Mouse (Mus musculus) urinary bladder, adult 18-20 months (tissue): ENCODE results near the gene Sdf4.

Experiments used
- DNase-seq, 2 experiments: peaks; one replicate each; pipeline ENCODE4 v3.0.0; 2022; ENCODE audit warnings: low spot score in 2 of 2, mixed read lengths in 2 of 2

The Sdf4 gene

DNA sequence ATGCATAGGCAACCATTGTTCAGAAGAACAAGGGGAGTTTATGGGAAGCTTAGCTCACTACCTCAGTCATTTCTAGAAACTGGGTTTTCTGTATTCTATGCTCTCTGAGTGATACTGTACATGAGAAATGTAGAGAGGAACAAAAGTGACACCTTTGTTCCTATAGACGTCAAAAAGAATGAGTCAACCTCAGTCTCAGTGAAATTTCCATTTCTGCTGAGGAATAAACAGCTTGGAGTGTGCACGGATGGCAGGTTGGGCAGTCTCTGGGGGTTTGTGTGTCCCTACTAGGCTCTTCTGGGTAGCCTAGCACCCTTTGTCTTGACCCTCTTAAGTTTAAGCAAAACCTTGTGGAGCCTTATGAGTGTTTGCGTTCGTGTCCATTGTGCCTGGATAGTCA, 15.7 kb downstream of the Sdf4 start:
- DNase-seq: no peak

DNA sequence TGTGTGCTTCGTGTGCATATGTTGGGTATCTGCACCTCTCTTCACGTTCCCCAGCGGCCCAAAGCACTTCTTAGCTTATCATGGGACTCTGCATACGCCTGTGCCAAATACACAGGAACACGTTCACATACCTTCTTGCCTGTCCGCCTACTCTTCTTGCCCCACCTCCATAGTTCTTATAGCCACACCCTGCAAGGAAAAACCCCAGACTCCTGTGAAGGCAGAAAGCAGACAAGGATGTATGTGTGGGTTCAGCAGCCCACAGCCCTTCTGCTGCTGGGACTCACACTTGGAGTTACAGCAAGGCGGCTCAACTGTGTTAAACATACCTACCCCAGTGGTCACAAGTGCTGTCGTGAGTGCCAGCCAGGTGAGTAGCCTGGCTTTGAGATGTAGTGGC, 21.0 kb downstream of the Sdf4 start, which contains the start of gene Tnfrsf4:
Tnfrsf4 (plus strand) TSS at position 207 of the 400 bp plus-strand sequence.
- DNase-seq: no peak

DNA sequence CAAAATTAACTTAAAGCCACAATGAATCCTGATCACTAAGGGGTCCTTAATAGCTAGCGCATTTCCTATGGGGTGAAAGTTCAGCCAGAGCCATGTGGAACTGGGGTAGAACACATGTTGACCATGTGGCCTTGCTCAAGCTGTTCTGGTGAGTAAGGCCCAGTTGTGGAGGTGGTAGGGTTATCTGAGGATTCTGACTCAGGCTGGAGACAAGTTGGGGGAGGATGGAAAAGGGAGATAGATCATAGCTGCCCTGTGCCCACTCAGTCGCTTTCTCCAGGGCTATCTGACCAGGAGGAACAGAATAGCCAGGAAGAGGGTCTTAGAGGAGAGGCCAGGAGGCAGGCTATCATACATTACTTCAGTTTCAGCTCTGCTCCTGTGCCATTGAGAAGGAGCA, 21.8 kb downstream of the Sdf4 start:
- DNase-seq: no peak

DNA sequence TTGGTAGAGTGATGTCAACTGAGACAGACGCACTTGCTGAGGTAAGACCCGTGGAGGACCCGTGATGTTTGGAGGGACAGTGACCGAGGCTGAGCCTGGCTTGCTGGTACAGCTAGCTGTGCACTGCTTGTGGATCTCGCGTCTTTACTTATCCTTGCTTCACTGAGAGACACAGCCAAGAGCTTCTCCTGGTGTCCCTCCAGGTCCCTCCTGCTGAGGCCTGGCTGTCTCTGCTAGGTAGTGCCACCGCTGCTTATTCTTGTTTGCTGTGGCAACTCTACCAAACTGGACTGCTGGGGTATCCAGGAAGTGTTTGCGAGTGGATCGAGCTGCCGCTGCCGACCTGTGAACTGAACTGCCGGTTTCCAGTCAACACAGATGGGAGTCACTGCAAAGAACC, 27.1 kb downstream of the Sdf4 start:
- DNase-seq: no peak

DNA sequence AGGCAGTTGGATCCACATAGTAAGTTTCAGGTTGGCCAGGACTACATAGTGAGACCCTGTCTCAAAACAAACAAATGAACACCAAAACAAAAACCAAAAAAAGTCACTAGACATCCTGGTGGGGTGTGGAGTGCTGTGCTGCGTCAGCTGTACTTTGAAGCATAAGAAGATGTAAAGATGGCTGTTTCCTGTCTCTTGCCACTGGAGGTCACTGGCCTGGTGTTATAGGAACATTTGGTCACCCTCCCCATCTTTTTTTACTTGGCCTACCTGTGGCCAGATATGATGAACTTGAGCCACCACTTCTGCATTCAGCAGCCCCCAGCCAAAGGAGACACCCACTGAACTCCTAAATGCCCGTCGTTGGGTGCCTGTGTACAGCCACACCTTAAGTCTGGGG, 28.7 kb downstream of the Sdf4 start:
- no peak for DNase-seq

DNA sequence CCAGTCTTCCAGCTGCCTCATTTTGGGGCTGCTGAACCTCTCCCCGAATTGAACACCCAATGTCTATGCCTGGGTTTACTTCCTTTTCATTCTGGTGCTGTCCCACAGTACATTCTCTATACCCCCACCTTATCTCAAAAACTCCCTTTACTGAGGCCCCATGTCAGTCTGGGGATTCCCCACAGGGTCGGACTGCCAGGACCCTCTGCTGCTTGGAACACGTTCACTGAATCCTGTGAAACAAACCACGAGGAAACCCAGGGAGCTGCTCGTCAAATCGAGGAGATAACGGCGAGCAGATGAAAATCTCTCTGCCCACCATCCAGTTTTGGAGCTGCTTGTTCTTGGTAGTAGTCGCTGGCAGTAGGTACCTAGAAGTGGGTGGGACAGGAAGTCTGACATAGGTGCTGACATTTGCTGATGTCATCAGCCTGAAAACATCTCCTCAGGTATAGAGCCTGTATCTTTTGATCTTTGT, 29.3 kb downstream of the Sdf4 start:
- DNase-seq: no peak

DNA sequence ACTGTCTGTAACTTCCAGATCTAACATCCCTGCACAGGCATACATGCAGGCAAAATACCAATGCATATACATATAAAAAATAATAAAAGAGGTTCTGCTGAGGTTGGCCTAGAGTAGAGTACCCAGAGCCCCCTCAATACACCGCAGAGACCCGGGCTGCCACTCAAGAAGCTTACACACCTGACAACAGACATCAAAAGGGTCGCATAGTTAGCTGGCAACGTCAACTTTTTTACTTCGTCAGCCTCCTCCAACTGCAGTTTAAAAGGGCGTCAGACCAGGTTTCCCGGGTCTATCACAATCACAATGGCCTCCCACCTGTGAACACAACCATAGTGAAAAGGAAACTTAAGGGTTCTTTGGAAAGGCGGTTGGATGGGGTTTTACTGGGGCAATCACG, 30.8 kb downstream of the Sdf4 start:
- DNase-seq: no peak

DNA sequence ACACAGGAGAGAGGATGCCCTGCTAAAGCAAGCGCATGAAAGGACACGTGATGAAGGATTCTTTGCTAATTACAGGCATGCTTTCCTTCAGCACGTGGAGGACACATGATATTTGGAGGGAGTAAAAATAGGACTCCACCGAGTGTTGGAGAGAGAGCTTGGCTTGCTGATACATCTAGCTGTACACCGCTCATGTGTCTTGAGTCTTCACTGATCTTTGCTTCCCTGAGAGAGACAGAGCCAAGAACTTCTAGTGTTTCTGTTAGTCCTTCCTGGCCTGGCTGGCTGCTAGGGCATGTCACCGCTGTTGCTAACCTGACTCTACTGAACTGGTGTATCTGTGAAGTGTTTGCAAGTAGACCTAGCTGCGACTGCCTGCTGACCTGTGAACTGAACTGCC, 31.5 kb downstream of the Sdf4 start:
- DNase-seq: no peak

DNA sequence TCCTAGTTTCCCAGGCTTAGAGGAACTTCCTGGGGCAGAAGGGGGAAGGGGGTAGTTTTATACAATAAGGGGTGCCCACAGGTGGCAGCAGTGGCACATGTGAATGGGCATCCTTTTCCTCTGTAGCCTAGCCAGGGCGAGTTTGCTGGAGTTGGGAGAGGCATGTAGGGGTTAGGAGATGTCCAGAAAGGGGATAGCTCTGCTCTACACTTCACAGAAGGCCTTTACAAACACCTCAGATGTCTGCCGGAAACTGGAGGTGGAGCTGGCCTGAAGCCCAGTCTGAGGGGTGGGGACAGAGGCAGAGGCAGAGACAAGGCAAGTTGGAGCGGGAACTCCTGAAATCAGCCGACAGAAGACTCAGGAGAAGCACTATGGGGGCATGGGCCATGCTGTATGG, 33.3 kb downstream of the Sdf4 start, which contains the start of gene Tnfrsf18:
Tnfrsf18 (plus strand) TSS at position 152 of the 400 bp plus-strand sequence.
- DNase-seq: peak; percentile 52 to 54

DNA sequence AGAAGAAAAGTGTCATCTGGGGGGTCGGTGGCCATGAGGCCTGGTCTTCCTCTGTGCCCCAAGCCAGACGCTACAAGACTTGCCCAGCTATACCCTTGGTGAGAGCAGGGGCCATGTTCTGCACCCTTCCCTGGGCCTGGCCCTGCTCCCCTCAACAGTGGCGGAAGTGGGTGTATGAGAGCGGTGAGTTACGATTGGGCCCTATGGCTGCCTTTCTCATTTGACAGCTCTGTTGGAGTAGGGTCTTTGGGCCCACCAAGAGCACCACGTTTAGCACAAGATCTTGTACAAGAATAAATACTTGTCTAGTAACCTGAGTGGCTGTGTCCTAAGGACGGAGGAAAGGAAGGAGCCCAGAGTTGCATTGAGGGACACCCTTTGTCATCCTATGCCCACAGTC, 35.9 kb downstream of the Sdf4 start:
- no peak for DNase-seq

DNA sequence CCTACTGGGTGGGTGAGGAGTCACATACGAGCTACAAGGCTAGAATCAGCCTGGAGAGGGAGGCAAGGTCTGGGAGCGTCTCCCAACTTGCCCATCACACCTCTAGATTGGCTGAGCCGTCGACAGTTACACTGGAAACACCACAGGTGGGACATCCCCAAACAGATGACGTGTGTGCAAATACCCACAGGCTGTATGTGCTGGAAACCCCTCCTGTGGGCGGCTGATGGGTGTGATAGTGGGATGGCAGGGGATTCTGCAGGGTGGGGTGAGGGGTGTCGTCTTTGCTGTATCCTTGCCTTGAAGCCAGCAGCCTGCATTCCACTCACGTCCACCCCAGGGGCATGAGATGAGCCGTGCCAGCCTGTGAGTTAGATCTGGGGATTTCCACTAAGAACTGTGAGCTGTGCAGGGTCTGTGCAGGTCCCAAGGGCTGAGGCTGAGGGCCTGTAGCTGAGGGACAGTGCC, 38.0 kb downstream of the Sdf4 start:
- no peak for DNase-seq

DNA sequence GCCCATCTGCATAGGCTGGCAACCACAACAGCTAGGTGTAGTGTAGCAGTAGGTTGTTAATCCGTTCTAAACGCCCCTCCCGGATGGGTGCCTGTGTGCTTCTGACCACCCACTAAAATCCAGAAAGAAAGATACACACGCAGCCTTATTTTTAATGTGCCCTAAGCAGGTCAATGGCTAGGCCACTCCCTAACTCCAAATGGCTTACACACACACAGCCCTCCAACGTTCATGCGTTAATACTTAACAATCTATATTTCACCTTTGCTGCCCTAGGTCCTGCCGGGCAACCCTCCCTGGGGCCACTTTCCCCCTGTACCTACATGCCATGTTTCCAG, 38.6 kb downstream of the Sdf4 start:
- DNase-seq: no peak

DNA sequence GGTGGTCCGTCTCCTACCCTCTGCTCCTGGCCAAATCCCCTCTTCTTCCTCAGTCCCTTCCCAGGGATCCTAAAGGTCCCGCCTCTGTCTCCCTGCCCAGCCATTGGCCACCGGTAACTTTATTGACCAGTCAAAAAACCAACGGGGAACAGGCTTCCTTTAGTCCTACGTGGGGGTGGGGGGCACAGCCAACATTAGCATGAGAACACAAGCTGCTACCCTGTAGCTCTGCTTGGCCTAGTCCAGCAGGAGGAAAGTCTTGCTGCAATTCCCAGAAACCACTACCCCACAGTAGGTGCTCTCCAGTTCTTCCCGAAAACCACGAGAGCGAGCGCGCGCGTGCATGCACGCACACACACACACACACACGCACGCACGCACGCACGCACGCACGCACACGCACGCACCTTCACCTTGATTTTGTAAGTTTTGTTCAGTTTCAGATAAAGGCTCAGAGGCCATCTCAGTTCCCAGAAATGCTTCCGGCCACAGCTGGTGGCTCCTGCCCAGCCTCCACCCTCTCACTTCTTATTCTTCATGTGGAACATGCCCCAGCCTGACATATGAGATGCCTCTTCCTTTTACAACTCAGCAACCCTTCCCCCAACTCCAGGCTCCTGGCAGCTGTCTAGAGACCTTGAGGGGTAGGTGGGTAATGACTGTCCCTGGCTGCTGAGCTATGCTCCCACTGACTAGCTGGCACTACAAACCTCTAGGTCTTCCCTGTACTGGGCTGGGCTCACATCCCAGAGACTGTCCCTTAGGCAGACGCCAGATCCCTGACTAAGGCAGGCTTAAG, 39.1 kb downstream of the Sdf4 start:
- peak; percentile 67 to 73 for DNase-seq

DNA sequence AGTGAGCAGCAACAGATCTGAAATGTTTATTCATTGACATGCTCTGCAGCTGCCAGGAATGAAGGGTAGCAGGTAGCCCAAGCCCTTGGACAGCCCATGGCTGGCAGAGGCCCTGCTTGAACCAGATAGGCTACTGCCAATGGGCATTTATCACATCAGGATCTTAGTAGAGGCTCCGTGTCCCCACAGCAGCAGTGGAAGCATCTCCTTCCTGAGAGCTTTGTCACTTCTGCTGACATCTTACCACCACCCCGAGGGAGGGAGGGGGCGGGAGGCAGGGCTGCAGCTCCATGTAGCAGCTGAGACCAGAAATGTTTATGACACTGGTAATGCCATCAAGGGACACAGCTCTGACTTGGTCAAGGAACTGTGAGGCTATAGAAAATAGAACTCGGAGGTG, 40.2 kb downstream of the Sdf4 start:
- DNase-seq: no peak

DNA sequence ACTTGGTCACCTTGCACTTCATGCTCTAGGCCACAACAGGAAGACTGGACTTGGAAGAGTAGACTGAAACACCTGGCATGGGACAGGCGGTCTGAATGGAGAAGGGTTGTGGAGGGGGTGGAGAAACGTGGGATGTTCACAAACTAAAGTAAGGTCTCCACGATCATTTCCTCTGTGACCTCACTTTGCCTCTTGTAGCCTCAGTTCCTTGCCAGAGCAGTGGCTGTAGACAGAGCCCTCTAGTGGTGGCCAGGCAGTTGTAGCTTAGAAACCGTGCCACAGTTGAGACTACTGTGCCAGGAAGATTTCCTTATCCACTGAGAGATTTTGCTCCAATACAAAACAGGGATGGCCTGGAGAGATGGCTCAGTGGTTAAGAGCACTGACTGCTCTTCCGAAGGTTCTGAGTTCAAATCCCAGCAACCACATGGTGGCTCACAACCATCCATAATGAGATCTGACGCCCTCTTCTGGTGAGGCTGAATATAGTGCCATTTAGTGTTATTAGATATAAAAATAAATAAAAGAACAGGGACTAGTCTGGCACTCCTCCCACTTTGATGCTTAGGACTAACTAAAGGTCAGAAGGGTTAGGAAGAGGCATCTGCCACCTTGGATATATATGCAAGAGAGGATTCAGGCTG, 40.9 kb downstream of the Sdf4 start:
- DNase-seq: peak in 1 of 2 experiments; percentile 27

DNA sequence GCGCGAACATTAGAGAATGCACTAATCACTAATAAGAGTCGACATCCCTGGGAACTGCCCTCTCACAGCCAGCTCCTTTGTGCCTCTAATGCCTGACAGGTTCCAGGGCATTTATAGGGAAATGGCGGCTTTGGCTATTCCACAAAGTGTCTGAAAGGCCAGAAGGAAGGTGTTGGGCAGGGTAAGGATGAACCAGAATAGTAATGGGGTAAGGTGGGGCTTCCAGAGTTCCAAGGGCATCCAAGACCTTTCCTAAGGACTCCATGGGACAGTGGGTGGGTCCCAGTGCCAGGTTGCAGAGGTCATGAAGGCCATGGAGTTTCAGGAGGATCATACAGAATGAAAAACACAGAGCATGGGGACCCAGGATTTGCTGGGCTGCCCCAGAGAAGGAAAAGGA, 41.6 kb downstream of the Sdf4 start:
- DNase-seq: no peak

DNA sequence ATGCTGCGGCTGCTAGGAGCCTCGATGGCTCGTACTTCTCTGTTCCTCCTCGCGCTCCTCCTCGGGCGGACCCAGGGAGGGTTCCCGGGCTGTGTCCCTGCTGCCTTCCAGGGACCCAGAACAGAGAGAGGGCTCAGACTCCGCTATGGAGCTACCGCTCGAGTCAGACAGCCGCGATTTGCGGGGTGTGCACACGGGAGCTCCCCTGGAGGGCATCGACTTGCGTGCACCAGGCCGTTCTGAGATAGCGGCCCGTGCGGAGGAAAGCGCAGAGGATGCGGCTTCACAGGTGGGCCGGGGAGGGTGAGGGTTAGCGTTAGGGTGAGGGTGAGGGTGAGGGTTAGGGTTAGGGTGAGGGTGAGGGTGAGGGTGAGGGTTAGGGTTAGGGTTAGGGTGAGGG, 42.2 kb downstream of the Sdf4 start:
- no peak for DNase-seq

DNA sequence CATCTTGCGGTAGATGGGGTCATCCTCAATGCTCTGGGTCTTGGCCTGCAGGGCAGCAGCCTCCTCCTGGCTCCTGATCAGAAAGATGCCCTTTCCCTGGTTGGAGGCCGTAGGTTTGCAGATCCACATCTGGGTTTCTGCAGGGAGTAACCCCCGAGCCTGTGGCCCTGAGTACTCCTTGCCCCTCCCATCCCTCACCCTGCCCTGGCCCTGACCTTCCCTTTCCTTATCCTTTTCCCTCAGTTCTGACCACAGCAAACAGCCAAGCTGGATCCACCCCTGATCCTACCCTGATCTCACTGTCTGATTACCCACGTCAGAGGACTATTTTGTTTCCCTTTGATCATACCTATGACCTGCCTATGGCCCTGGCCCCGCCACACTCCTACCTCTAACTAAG, 52.1 kb downstream of the Sdf4 start:
- no peak for DNase-seq

DNA sequence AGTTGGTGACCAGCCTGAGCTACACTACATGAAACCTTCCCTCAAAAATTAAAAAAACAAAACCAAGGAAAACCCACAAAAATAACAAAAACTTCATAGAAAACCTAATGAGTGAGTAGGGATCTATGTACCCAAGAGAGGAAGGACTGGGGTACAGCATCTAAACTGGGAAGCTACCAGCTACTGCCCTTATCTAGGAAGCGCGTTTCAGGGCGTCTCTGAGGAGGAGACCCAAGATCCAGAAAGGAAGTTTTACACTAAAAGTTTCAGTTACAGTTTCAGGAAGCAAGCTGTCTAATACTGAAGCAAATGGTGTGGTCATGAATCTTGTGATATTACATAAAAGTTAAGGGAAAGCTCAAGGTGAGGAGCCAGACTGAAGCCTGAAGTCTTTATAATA, 57.1 kb downstream of the Sdf4 start:
- no peak for DNase-seq

DNA sequence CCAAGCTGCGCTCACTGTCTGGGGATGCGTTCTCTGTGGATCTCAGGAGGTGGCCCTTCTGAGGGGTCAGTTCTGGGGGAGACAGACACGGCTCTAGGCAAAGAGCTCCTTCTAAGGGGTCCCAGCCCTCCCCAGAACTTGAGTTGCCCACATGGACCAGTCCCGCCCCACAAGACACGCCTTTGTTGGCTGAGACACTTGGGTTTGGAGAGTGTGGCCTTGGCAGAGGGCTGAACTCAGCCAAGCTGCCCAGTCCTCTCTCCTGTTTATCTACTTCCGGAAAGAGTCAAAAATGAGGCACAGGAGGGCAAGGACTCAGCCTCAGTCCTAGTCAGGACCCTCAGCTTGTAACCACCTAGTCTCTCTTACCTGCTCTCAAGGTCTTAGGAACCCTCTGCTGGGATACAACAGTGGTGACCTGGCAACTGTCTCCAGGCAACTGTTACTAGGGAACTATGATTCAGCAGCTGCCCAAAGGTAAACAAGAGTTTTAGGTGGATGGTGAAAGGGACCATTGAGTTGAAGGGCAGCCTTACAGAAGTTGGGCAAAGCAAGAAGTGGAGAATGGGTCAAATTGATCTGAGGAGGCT, 57.8 kb downstream of the Sdf4 start:
- DNase-seq: no peak

DNA sequence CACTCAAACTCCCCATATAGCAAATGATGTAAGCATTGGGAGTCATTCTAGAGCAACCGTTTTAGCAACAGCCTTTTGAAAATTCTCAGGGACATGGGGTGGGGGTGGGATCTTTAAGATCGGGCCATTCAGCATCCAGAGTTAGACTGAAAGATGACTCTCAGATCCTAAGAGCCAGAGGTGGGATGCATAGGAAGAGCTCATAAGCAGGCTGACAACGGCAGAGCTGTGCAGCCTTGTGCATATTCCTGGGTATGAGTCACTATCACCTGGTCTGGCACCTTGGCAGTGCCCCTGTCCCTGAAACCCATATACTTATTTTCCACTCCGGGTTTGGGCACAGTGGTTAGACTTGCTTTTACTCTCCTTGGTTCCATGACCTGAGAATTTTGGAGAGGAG, 60.4 kb downstream of the Sdf4 start:
- no peak for DNase-seq

DNA sequence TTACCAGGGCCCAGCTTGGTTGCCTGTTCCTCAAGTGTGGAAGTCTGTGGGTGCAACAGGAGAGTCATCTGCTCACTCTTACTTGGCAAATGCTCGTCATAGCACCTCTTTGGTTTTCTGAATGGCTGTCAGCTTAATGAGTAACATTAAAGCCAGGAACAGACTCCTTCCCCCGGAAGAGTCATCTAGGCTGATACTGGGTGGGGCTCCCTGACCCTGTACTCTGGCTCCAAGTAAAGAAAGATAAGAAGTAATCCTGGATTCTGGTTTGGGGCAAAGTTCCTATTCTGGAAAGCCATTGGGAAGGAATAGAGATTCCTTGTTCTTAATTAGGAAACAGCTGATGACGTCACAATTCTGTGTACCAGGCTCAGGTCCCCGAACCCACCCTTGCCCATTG, 61.5 kb downstream of the Sdf4 start:
- DNase-seq: no peak

DNA sequence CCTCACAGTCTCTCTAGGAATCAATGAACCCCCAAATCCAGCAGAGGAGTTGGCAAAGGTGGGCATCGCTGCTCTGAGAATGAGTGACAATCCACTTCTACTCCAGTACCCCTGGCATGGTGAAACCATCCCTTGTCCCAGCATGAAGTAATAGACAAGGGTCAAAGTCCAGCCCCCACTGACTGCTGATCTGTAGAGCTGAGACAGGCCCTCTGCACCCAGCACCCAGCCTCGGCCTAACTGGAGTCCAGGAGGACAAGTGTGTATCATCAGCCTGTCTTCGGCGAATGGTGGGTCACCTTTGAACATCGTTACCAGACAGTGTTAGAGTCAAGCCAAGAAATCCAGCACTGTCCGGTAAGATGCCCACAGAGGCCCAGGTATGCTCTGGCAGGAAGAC, 61.9 kb downstream of the Sdf4 start:
- no peak for DNase-seq
